Mouse (Mus musculus) naive thymus-derived CD4-positive, alpha-beta T cell, adult 2 months (primary cell): Measurements from ENCODE around the gene Hspb3.

Source experiments
- DNase-seq: peaks from one replicate; pipeline ENCODE4 v3.0.0-alpha.2; 2011; ENCODE audit warnings: low read depth

Hspb3 gene

DNA sequence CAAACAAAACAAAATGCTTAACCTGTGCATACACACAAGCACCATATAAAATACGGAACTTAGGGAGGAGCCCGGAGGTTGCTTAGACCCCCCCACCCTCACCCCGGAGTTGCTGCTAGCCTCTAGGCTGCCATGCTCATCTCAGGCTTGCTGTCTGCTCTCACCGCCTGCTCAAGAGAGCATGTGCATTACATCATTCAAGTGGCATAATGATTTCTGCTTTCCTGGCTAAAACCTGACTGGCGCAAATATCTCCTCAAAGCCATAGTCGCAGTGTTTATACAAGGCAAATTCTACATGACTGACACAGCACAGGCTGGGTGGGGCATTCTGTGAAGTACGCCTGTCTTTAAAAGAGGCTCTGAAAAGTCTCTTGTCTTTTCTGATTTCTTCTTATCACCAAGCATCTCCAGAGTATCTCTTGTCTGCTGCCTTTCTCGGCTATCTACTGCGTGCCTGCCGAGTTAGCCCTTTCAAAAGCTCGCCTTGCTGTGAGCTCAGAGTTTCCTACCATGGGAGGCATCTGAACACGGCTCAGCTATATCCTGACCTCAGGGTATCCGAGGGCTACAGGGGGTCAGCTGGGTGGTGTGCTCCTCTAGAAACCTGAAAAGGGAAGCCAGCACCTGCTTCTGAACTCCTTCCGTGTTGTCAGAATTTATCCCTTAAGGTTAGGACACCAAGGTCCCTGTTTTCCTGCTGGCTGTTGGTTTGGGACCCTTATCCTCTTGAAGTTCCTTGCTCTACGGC lies 28.6 kb downstream of the Hspb3 start:
- peak; percentile 16 for DNase-seq

DNA sequence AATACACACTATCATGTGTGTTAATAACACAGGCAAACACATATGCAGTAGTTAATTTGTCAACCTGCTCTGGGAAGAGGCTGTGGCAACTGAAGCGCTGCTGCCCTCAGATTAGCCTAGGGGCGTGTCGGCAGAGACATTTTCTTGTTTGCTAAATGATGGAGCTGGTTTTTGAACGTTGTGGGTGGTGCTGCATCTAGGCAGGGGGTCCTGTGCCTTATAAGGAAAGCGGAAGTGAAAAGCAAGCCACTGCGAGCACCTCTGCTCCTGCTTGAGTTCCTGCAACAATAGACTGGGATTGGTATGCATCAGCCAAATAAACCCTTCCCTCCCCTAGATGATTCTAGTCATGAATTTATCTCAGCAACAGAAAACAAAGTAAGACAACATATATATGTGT lies 31.0 kb downstream of the Hspb3 start:
- no peak for DNase-seq

DNA sequence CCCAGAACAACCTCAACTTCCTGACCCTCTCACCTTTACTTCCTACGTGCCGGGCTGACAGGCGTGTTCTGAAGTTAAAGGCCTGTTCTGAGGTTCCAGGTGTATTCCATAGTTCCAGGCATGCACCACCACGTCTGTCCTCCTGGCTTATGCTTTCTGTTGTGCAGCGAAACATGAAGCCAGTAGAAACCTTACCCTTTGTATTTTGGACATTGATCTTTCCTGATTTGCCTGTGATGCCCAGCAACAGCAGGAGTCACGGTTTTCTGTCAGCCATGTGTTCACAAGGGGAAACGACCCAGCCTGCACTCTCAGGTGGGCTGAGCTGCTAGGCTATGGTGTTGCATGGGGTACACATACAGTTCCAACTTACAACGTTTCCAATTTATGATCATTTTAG lies 35.9 kb downstream of the Hspb3 start:
- no peak for DNase-seq

- no peak for DNase-seq
Observed at GRCm38 (mm10) chr13:113622865-113623255, 40.6 kb downstream of the Hspb3 start.

DNA sequence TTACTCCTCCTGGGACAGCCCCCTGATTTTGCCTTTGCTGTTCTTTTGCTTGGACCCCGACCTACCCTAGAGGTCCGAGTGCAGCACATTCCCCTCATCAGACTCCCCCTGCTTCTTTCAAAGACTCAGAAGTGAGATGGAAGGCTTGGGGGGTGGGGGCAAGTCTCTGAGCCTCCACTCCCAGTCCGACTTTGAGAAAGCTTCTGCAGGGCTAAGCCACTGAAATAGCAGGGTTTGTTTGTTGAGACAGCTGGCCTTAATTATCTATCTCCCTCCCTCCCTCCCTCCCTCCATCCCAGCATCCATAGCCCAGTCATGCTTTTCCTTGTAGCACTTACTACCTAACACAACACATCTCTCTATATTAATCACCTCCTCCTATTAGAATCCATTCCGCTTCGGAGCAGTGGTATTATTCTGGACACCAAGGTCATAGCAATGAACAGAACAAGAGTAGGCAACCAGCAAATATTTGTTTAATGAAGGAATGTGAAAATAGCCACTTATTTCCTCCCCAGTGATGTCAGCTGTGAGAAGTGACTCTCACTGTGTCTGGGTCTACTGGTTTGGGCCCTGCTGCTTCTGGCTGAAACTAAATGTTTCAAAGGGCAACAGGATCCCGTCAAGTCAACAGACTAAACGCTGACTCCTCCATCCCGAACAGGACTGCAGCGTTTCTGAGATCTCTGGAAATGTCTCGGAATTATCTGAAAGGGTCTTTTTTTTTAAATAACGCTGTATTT lies 41.2 kb downstream of the Hspb3 start:
- DNase-seq: no peak

DNA sequence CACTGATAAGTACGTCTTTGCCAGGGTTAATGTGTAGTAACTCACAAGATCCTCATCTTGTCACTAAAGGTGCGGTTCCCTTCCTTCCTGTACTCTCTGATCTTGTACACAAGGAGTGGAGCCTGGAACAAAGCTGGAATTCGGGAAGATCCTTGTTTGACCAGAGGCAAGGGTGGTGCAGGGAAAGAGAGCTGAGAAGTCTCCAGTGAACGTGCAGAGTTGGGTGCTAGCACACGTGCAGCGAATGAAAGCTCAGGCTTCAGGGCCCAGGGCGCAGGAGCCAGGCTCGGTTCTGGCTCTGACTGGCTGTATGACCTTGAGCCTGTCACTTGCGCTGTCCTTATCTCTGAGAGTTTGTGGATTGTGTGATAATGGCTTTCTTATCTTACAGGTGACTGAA lies 44.5 kb downstream of the Hspb3 start:
- DNase-seq: no peak

GRCm38 (mm10) chr13:113617891-113618823 lies 45.3 kb downstream of the Hspb3 start, which contains the start of gene Snx18:
TSS of gene Snx18 (minus strand) at chr13:113618564.
- DNase-seq: peak; percentile 94

GRCm38 (mm10) chr13:113617338-113617890 lies 46.1 kb downstream of the Hspb3 start:
- peak; percentile 52 for DNase-seq

GRCm38 (mm10) chr13:113616751-113617337 lies 46.6 kb downstream of the Hspb3 start:
- peak; percentile 29 for DNase-seq

DNA sequence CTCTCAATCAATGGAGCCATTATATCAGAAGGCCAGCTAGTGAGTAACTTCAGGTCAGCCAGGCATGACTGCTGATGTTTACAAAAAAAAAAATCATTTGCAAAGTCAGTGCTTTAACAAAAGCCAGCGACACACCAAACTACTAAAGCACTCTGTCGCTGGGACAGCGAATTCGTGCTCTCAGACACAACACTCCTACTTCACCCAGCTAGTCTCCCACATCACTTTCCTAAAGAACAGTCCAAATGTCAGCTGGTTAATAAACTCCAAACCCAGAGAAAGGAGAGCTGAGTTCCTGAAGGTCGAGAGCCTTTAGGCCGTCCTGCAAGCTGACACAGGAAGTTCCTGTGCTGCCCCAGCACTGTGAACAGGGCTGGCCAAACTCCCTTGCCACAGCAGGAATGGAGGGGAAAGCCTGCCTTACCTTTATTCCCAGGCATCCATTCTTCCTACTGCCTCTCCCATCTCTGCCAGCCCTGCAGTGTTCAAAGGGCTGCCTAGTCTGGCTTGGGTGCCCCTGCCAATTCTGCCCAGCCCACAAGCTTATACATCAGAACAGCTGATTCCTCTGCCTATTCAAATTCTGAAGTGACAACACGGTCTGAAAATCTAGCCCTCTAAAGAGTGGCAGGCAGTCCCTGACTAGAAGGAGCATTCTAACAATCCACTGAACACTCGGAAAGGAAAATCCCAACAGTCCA lies 47.4 kb downstream of the Hspb3 start:
- peak; percentile 39 for DNase-seq

GRCm38 (mm10) chr13:113615546-113615941 lies 47.9 kb downstream of the Hspb3 start:
- DNase-seq: no peak

GRCm38 (mm10) chr13:113614635-113615545 lies 48.6 kb downstream of the Hspb3 start:
- peak; percentile 95 for DNase-seq

DNA sequence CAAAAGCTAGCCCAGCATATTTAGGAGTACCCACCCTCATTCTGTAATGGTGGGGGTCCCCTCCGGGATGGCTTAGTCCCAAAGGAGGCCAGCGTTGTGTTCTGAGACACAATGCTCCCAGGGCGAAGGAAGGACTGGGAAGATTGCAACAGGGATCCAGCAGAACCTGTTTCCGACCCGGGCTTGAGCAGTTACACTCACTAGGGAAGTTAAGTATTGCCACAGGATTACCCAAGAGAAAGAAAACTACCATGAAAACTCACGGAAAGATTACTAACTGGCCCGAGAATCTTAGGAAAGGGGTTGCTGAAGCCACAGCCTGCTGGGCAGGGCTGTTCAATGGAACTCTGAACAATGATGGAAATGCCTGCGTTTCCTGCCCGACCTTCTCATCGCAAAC lies 49.6 kb downstream of the Hspb3 start:
- no peak for DNase-seq

DNA sequence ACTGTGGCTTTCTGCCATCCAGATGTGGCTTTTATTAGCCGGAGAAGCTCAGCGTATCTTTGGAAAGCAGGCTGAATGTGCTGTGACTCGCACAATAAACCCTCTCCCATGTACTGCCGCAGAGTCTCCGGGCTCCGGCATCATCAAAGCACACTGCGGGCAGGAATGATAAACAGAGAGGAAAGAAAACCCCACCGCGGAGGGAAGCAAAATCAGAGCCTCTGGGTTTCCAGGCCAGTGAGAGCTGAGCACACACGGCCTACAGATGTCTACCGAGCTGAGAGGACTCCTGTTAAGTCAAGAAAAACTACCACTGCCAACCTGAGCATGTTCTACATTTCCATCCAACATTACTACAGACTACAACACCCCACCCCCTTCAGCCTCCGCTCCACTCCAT lies 50.1 kb downstream of the Hspb3 start:
- no peak for DNase-seq
